Mouse (Mus musculus) hindbrain, embryonic 11.5 days (tissue): ENCODE results near the gene Lhfp. TPM values are rescaled to one million over a fixed set of nuclear protein-coding genes. Genes with fewer than 3 reads are reported as not detected.

Experiments
- ATAC-seq: fragments of 200-750 bp; cut with Nextera tagmentation; 2 replicates; pipeline ENCODE4 v1.8.0; 2017; ENCODE audit warnings: mild to moderate bottlenecking, moderate TSS enrichment, moderate library complexity; ENCODE audit not compliant: low FRiP score
- DNase-seq: peaks from one replicate; pipeline ENCODE4 v3.0.0-alpha.2; 2015; ENCODE audit warnings: low spot score
- H3K27ac ChIP-seq: fragments of 300-500 bp; sonication (generic); 2 replicates; pipeline ENCODE4 v1.5.1; 2014; ENCODE audit warnings: mild to moderate bottlenecking, low read depth, low read length
- H3K27me3 ChIP-seq: fragments of 300-500 bp; sonication (generic); 2 replicates; pipeline ENCODE4 v1.6.1; 2014; ENCODE audit warnings: mild to moderate bottlenecking, low read length, moderate library complexity, mixed read lengths; ENCODE audit not compliant: control insufficient read depth, insufficient read depth
- H3K36me3 ChIP-seq: fragments of 300-500 bp; sonication (generic); 2 replicates; pipeline ENCODE4 v1.6.1; 2014; ENCODE audit warnings: mild to moderate bottlenecking, low read length, moderate library complexity, mixed read lengths; ENCODE audit not compliant: control insufficient read depth, insufficient read depth
- H3K4me1 ChIP-seq: fragments of 300-500 bp; sonication (generic); replicated peaks from 2 replicates; pipeline ENCODE4 v1.6.1; 2014; ENCODE audit warnings: low read length, mixed read lengths; ENCODE audit not compliant: control insufficient read depth, insufficient read depth
- H3K4me2 ChIP-seq: fragments of 300-500 bp; sonication (generic); replicated peaks from 2 replicates; pipeline ENCODE4 v1.6.1; 2014; ENCODE audit warnings: mild to moderate bottlenecking, low read depth, low read length
- H3K4me3 ChIP-seq: fragments of 300-500 bp; sonication (generic); 2 replicates; pipeline ENCODE4 v1.5.1; 2014; ENCODE audit warnings: low read depth, low read length
- H3K9ac ChIP-seq: fragments of 300-500 bp; sonication (generic); 2 replicates; pipeline ENCODE4 v1.6.1; 2014; ENCODE audit warnings: low read depth, low read length
- H3K9me3 ChIP-seq: fragments of 300-500 bp; sonication (generic); 2 replicates; pipeline ENCODE4 v1.6.1; 2016; ENCODE audit warnings: low read length; ENCODE audit not compliant: control insufficient read depth
- WGBS: fragments of 180-500 bp; shearing (Covaris S2); extraction: QIAGEN DNeasy Blood & Tissue Kit; methylation state at CpG from one replicate; pipeline ENCODE4 v1.1.7; 2014; 5-methylcytosine and 5-hydroxymethylcytosine counted together
- polyA plus RNA-seq: library from polyadenylated mRNA; unstranded; fragments of >200 nt; fragmentation: Nextera tagmentation; extraction: Ambion mirVana; gene quantifications from 2 replicates; pipeline ENCODE4 v1.2.1, GENCODE M21; 2014

Lhfp gene
- polyA plus RNA-seq, 1 experiment from 2014 or later = 45.2 TPM

DNA sequence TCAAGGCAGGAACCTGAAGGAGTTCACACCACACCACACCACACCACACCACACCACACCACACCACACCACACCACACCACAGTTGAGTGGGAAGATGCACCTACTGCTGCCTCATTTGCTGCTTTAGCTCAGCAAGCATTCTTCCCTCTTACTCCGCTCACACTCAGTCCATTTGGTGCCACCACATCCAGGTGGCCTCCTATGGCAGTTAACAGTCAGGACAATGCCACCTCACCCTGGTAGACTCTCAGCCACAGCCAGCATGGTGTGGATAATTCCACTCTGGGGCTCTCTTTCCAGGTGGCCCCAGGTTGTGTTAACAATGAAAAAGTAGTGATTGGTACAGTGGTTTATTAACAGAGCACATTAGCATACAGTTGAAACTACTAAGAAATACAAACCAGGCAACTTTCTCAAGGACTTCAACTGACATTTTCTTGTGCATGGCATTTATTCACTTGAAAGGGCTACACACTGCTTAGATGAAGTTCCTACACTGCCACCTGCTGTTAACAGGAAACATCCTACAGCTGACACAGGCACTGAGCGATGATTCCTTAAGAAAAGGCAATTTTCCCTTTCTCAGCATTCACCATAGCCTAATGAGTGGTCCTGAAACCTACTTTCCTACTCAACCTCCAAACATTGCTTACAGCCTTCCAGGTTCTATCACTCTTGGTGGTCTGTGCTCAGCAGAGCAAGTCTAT is 36.8 kb upstream of the Lhfp start:
- Histone ChIP-seq H3K27ac (no peak overlapping the region), H3K4me1 (no peaks in the 10 kb centered on the region), H3K4me2 (no peak overlapping the region), H3K4me3 (no peak overlapping the region), H3K36me3 (peaks cover 7% of the 10 kb centered on the region), H3K9ac (no peak overlapping the region), H3K27me3 (no peaks in the 10 kb centered on the region), H3K9me3 (no peaks in the 10 kb centered on the region)
- ATAC-seq (no peak), DNase-seq (peak; percentile 55)
- WGBS = 69% methylated on average over 2 of the region's 2 CpGs

DNA sequence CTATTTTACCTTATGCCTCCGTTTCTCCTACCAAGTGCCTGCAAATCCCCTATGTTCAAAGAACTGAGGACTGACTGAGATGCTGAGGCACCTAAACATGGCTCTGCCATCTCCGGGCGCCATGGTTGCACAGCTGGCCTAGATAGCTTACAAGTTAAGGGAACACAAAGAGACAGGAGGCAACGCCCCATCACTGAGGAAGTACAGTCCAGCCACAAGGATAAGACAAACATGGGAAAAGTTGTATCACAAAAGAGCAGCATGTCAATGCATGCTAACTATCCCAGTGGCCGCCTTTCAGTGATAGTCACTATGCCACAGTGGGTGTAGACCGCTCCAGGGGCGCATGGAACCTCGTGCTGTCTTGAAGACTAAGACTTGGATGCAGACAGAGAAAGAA is 33.9 kb upstream of the Lhfp start:
- 93% methylated on average over 8 of the region's 8 CpGs for WGBS
- no peak overlapping the region for H3K27ac ChIP-seq
- H3K4me1 ChIP-seq = no peaks in the 10 kb centered on the region
- no peaks in the 10 kb centered on the region for H3K9me3 ChIP-seq
- peaks cover 5% of the 10 kb centered on the region for H3K36me3 ChIP-seq
- ATAC-seq (no peak), DNase-seq (no peak)
- no peak overlapping the region for H3K9ac ChIP-seq
- no peak overlapping the region for H3K4me2 ChIP-seq
- H3K4me3 ChIP-seq = no peak overlapping the region
- H3K27me3 ChIP-seq = no peaks in the 10 kb centered on the region

DNA sequence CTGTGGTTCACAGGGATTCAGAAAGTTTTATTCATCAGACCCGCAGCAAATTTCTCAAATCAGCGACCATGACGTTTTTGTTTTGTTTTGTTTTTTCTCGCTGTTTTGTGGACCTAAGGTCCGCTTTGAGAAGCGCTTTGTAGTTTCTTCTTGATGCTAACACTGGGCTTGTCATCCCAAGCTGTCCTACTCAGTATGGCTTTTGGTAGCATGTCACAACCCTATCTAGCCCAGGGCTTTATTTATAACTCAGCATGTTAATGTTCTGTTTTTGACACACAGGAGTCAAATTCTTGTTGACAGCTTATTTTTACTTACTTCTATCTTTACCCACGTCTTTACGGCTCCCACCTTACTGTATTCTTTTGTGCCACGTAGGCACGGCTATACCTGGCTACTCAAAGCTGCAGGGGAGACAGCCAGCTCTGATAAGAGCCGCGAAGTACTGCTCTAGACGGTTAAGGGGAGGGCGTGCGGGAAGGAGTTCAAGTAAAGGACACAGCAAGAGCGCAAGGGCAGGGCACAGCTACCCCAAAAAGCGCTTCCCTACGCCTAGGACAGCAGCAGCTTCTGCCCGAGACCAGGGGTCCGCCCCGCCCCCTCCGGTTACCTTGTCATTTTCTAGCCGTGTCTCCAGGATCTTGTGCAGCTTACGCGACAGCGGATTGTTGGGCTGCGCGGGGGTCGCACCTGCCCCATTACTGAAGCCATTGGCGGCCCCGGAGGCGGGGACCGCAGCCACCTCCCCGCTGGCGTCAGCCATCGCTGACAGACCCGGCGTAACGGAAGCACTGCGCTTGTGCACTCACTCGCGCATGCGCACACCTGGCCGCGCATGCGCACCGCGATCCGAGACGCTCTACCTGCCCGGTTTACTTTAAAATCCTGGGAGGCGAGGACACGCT is 24.6 kb upstream of the Lhfp start, which contains the start of gene Cog6:
Gene Cog6, minus strand, starts transcription at position 802 of the 905 bp plus-strand sequence.
- WGBS = 6% methylated on average over 52 of the region's 53 CpGs
- Histone ChIP-seq H3K9ac (peak within 1 kb of the TSS; percentile 80), H3K4me2 (peak within 1 kb of the TSS; percentile 68), H3K27ac (peak within 1 kb of the TSS; percentile 39; the same call in 1 of the 2 replicates), H3K36me3 (0 out of 2 replicates have a peak, but pooled peaks cover 2% of the 10 kb centered on the region), H3K4me1 (0 out of 2 replicates have a peak, but pooled peaks cover 2% of the 10 kb centered on the region), H3K9me3 (no peaks in the 10 kb centered on the region), H3K4me3 (peak within 1 kb of the TSS; percentile 80), H3K27me3 (no peaks in the 10 kb centered on the region)
- DNase-seq (peak; percentile 96), ATAC-seq (peak; percentile 95)

DNA sequence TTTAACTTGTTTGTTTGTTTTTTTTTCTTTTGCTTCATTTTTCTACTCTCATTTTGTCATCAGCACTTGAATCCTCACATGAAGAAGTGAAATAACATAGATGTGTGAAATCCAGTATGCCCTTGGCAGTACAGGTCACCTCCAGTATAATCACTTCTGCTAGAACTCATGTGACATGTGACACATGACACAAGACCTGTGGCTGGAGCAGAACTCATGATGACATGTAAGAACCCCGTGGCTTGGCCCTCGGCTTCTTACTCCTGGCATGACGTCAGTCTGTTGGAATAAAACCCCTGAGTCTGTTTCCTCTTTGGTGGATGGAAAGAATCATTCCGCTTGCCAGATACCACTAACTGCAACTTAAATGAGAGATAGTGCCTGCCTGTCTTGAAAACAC is 14.0 kb upstream of the Lhfp start:
- Histone ChIP-seq H3K36me3 (no peaks in the 10 kb centered on the region), H3K4me3 (no peak overlapping the region), H3K27ac (no peak overlapping the region), H3K4me1 (no peaks in the 10 kb centered on the region), H3K9ac (no peak overlapping the region), H3K9me3 (no peaks in the 10 kb centered on the region), H3K27me3 (no peaks in the 10 kb centered on the region), H3K4me2 (no peak overlapping the region)
- WGBS = 80% methylated on average over 4 of the region's 4 CpGs
- ATAC-seq (no peak), DNase-seq (no peak)

DNA sequence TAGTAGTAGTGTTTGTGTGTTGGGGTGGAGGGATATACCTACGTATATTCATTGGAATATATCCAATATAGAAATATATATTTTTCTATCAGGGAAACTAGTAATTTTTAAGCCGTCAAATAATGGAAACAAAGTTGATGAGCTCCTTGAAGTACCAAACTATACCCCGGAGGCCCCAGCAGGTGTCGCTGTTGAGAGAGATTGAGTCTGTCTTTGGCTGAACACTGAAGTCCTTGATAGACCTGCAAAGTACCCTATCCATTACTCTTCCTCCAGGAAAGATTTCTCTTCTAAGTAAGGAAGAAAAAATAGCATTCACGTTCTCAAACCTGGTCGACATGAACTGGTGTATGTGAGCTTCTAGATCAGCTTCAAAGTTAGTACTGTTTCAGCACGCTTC is 12.3 kb upstream of the Lhfp start:
- ATAC-seq (no peak), DNase-seq (peak; percentile 86)

DNA sequence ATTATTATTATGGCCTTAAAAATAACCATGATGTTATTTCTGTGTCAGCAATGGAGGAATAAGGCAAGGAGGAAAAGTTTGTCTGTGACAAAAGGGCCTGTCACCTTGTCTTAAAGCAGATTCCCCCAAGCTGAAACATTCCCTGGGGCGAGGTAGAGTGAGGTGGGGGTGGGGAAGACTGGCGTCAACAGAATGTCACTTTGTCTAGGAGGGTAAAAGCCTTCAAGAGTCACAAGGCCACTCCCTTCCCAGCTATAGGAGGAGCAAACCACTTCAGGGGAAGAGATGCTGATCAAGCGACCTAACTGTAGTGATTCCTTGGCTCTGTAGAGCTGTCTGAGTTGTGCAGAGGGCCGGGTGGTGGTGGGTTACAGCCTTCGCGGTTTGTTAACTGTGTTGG is 9.7 kb upstream of the Lhfp start:
- 45% methylated on average over 6 of the region's 6 CpGs for WGBS
- H3K9ac ChIP-seq = no peak overlapping the region
- H3K27ac ChIP-seq = no peak overlapping the region
- no peaks in the 10 kb centered on the region for H3K4me1 ChIP-seq
- no peaks in the 10 kb centered on the region for H3K27me3 ChIP-seq
- DNase-seq (no peak), ATAC-seq (no peak)
- H3K36me3 ChIP-seq = no peaks in the 10 kb centered on the region
- H3K9me3 ChIP-seq = no peaks in the 10 kb centered on the region
- H3K4me3 ChIP-seq = no peak overlapping the region
- no peak overlapping the region for H3K4me2 ChIP-seq

More for the DNA sequence above, 12.3 kb upstream of the Lhfp start:
- H3K4me2 ChIP-seq = no peak overlapping the region
- no peak overlapping the region for H3K9ac ChIP-seq
- H3K9me3 ChIP-seq = no peaks in the 10 kb centered on the region
- H3K27me3 ChIP-seq = no peaks in the 10 kb centered on the region
- WGBS = 24% methylated on average over 7 of the region's 7 CpGs
- H3K36me3 ChIP-seq = no peaks in the 10 kb centered on the region
- no peak overlapping the region for H3K4me3 ChIP-seq
- no peaks in the 10 kb centered on the region for H3K4me1 ChIP-seq
- H3K27ac ChIP-seq = no peak overlapping the region

DNA sequence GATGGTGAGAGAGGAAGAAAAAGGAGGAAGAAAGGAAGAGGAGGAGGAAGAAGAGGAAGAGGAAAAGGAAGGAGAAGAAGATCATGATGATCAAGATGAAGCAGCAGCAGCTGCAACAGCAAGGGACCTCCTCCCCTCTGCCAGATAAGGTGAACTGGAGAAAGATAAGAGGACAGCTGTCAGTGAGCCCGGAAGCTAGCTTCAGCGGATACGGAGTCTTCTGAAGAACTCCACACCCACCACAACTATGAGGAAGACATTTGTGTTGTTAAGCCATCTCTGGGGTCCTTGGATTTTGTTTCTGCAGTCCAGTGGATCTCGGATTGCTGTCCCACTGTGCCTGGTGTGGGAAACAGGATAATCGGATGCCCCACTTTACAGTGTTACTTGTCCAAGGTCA is 8.9 kb upstream of the Lhfp start:
- H3K4me3 ChIP-seq = no peak overlapping the region
- WGBS = 61% methylated on average over 5 of the region's 5 CpGs
- ATAC-seq = no peak
- H3K27me3 ChIP-seq = no peaks in the 10 kb centered on the region
- H3K27ac ChIP-seq = no peak overlapping the region
- H3K9me3 ChIP-seq = no peaks in the 10 kb centered on the region
- no peaks in the 10 kb centered on the region for H3K4me1 ChIP-seq
- H3K36me3 ChIP-seq = no peaks in the 10 kb centered on the region
- no peak for DNase-seq
- no peak overlapping the region for H3K9ac ChIP-seq
- no peak overlapping the region for H3K4me2 ChIP-seq

DNA sequence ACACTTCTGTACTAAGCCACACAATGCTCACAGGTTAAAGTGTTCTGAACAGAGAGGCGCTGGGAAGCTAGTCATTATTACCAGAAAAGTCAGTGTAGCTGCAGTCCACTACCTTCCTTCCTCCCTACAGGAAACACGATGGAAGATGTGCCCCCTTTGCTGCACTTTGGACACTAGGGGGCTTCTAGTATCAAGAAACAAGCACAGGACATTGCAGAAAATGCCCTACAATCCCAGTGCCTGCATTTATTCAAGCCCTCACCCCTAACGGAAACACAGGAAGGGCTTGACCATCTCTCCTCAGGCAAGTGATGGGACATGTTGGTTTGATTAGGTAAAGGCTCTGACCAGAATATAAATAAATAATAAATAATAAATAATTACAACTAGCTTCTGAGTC is 7.9 kb upstream of the Lhfp start:
- Histone ChIP-seq H3K36me3 (no peaks in the 10 kb centered on the region), H3K27me3 (no peaks in the 10 kb centered on the region), H3K9me3 (no peaks in the 10 kb centered on the region), H3K9ac (no peak overlapping the region), H3K27ac (no peak overlapping the region), H3K4me3 (no peak overlapping the region), H3K4me2 (no peak overlapping the region), H3K4me1 (no peaks in the 10 kb centered on the region)
- DNase-seq = peak; percentile 59
- ATAC-seq = no peak
- 22% methylated on average over 3 of the region's 3 CpGs for WGBS
